Mouse (Mus musculus): ENCODE results near the gene Olfr1335. TPM values are rescaled to one million over a fixed set of nuclear protein-coding genes. Genes with fewer than 3 reads are reported as not detected.
"Not testable (repeated sequence)": the region's sequence is repeated elsewhere in the genome, so short reads cannot be mapped to it uniquely, and the experiment has no call there.

Olfr1335 gene
- total RNA-seq (2021), result not detected
- long read RNA-seq, experiment 1, result 0 reads
- long read RNA-seq, experiment 2, result 0 reads

GRCm38 (mm10) chr4:118809844-118810243, at the start of gene Olfr1335:
TSS of gene Olfr1335 (minus strand) at chr4:118809944.
- DNase-seq, result no peak

- DNase-seq, result no peak
These were observed 26.4 kb upstream of the Olfr1335 start, which contains the start of gene Olfr1333 for GRCm38 (mm10) chr4:118836179-118836578. TSS of gene Olfr1333 (minus strand) at chr4:118836279.

GRCm38 (mm10) chr4:118818921-118819320, 9.2 kb upstream of the Olfr1335 start:
- DNase-seq, result no peak

- DNase-seq, result not testable (repeated sequence)
These were observed 16.9 kb downstream of the Olfr1335 start for GRCm38 (mm10) chr4:118792796-118793195.

GRCm38 (mm10) chr4:118782486-118782885, 27.3 kb downstream of the Olfr1335 start, which contains the start of gene Olfr1337:
TSS of gene Olfr1337 (minus strand) at chr4:118782586.
- no peak for DNase-seq

Other genes starting within 250 kb of the Olfr1335 start
- gene Cfap57, start 189.2 kb downstream of the Olfr1335 start, total RNA-seq (2021), result not detected
- gene Ebna1bp2, start 189.1 kb downstream of the Olfr1335 start, total RNA-seq (2021), result 10 to 100 TPM; 43.3 to 47.1 TPM
- not detected for gene Olfr62, start 151.0 kb downstream of the Olfr1335 start, total RNA-seq (2021)
- not detected for gene Olfr1342, start 117.2 kb downstream of the Olfr1335 start, total RNA-seq (2021)
- not detected for gene Olfr1341, start 106.4 kb downstream of the Olfr1335 start, total RNA-seq (2021)
- gene Olfr1340, start 89.8 kb downstream of the Olfr1335 start, total RNA-seq (2021), result not detected
- not detected for gene Olfr1339, start 77.8 kb downstream of the Olfr1335 start, total RNA-seq (2021)
- not detected for gene Olfr1338, start 51.2 kb downstream of the Olfr1335 start, total RNA-seq (2021)
- not detected for gene Olfr1337, start 27.4 kb downstream of the Olfr1335 start, total RNA-seq (2021)
- not detected for gene Olfr1333, start 26.3 kb upstream of the Olfr1335 start, total RNA-seq (2021)
- gene Olfr1331, start 54.7 kb upstream of the Olfr1335 start, total RNA-seq (2021), result not detected
- gene Olfr1330, start 78.7 kb upstream of the Olfr1335 start, total RNA-seq (2021), result not detected
- not detected for gene Olfr1329, start 107.5 kb upstream of the Olfr1335 start, total RNA-seq (2021)
- not detected for gene Olfr1328, start 128.7 kb upstream of the Olfr1335 start, total RNA-seq (2021)
- gene Lao1, start 151.6 kb upstream of the Olfr1335 start, total RNA-seq (2021), result under 1 TPM in 1 of 2 experiments, not detected in 1; 0.16 TPM